Mouse (Mus musculus) thymus, postnatal 10 days (tissue): ENCODE results near the gene Sdhaf2.

Experiments used
- DNase-seq, 2 experiments: peaks; one replicate each; pipeline ENCODE4 v3.0.0; 2021; ENCODE audit warnings: low spot score in 2 of 2

The Sdhaf2 gene

DNA sequence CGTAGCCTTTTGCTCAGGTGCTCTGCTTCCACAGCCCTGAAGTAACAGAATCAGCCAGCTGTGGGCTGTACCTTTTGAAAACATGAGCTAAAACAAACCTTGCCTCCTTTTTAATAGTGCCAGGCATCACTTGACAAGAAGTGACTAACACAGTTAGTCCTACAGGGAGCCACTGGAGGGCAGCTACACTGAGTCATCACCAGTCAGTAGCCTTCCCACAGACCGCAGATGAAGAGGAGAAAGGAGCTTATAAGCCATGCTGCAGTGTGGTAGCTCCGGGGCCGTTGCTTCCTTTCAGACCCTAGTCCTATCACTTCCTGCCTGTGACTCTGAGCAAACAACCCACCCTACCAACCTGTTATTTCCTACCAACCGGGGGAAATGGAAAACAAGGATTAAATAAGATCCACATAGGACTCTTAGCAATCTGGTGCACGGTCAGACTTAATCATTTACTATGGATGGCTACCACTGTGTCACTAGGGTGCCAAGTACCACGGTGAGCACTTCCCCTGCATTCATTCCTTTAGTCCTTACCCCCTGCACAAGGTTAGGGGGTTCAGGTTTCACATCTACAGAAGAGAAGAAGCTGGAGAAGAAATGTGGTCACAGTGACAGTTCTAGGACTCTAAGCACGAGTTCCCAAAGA, 28.3 kb downstream of the Sdhaf2 start:
- DNase-seq: no peak

DNA sequence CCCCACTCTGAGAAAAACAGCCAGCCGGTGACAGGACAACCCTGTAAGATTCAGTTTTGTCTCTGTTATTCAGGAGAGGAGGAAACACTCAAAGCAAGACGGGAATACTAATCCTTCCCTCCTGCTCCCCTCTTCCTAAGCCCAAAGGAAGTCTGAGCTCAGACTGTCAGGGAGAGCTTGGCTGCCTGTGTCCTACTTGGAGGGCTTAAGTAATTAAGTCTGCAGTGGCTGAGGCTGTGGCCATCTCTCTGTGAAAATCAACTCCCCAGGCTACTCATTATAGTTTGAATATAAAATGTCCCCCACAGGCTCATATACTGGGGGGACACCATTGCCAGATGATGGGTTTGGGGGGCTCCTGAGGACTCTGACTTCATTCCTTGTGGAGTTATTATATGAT, 29.0 kb downstream of the Sdhaf2 start:
- no peak for DNase-seq

- no peak for DNase-seq
Observed at GRCm38 (mm10) chr19:10495670-10496069, 30.3 kb downstream of the Sdhaf2 start.

GRCm38 (mm10) chr19:10486264-10486738, 39.6 kb downstream of the Sdhaf2 start:
- peak; percentile 12 to 33 for DNase-seq

DNA sequence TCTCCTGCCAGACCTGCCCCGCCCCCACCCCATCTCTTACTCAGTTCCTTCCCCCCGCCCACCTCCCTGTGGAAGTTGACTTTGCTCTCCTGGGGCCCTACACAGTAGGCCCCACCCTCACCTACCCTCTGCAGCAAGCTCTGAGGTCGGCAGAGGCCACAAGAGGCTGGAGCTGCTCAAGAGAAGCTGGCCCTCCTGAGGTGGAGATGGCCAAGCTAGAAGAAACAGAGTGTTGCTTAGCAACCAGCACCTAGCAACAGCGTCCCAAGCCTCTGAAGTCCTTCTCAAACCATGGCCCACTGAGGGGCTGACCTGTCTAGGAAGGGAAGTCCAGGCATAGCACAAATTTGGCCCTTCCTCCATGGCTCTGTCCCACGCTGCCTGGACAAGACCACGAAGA, 43.2 kb downstream of the Sdhaf2 start, which contains the start of gene Ppp1r32:
Ppp1r32 (minus strand) TSS at position 226 of the 400 bp plus-strand sequence.
- no peak for DNase-seq

DNA sequence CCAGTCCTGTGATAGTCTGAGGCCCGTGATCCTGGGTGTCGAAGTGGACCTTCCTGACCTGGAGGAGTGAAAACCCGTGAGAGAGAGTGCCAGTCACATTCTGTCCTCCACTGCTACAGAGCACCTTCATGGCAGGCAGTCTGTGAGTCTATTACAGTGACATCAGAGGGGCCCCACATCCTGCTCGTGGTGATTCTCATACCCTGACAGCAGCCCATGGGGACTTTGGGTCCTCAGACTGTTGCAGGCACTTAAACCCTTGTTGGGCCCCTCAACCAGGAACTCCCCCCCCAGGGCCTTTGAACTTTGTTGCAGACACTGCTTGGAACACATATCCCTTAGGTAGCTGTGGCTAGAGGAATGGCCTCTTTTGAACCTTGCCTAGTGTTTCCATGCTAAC, 46.4 kb downstream of the Sdhaf2 start:
- DNase-seq: no peak

- DNase-seq: no peak
Observed at GRCm38 (mm10) chr19:10473779-10474178, 52.2 kb downstream of the Sdhaf2 start.

GRCm38 (mm10) chr19:10472958-10473357, 53.0 kb downstream of the Sdhaf2 start:
- no peak for DNase-seq

DNA sequence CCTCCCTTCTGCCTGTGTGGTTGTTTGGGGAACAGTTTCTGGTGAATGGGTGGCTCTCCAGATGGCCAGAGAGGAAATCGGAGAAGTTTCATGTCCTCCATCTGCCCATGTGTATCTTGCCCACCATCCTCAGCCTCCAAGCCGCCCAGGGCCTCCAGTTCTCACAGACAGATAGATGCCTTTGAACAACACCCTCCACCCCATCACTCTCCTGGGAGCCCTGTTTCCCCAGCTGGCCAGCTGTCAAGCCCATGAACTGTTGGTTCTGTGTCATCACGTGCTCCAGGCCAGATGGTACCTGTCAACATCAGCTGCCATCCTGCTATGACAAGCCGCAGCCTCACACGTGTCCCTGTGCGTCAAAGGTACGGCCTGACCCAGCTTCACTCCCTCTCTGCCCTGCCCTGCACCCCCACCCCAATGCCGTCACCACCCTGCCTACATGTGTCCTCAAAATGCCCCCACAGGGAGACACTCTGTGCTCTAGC, 56.7 kb downstream of the Sdhaf2 start:
- no peak for DNase-seq

DNA sequence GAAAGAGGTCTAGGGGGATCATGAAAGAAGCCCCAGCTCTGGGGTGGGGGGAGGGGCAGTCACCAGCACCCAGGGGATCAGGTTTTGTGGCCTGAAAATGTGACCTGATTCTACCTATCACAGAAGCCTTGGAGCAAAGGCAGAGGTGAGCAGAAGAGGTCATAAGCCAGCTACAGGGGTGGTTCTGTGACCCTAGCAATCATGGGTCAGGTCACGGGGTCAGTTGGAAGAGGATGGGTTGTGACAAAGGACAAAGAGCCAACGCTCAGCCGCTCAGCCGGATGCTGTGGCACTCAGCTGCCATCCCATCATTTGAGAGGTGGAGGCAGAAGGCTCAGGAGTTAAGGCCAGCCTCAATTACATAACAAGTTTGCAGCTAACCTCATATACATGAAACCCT, 61.5 kb downstream of the Sdhaf2 start:
- DNase-seq: no peak

DNA sequence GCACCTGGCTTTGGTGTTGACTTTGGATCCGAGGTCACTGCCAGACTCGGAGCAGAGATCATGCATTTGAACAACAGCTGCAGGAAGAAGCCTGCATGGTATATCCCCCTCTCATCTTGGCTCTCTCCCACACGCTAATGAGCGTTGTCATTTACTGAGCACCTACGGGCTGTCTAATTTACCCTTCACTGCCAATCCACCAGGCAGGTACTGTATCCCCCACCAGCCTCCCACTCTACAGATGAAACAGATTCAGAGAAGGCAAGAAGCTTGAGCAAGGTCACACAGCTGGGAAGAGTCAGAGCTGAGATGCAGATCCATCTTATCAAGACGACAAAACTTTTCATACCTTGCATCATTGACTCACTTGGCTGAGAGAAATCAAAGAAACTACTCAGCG, 64.4 kb downstream of the Sdhaf2 start:
- no peak for DNase-seq

GRCm38 (mm10) chr19:10459907-10460306, 66.0 kb downstream of the Sdhaf2 start:
- DNase-seq: no peak

- DNase-seq: no peak
Observed at GRCm38 (mm10) chr19:10458096-10458495, 67.8 kb downstream of the Sdhaf2 start.

DNA sequence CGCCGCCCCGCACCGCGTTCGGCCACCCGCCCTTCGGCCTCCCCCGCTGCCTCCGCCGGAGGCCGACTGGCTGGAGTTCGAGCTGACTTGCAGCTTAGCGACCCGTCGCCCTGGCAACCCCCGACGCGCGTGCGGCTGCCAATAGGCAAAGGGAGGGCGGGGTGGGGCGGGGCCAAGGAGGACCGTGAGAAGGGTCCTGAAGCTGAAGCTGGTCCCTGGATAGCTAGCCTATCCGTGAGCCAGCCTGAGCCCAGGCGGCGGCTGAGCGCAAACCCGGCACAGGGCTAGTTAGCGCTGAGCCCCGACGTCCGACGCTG, 68.5 kb downstream of the Sdhaf2 start:
- no peak for DNase-seq

- DNase-seq: peak; percentile 43 to 55
Observed at GRCm38 (mm10) chr19:10456752-10457483, 69.0 kb downstream of the Sdhaf2 start, which contains the start of gene Lrrc10b. Gene Lrrc10b, minus strand, starts transcription at chr19:10457473.

DNA sequence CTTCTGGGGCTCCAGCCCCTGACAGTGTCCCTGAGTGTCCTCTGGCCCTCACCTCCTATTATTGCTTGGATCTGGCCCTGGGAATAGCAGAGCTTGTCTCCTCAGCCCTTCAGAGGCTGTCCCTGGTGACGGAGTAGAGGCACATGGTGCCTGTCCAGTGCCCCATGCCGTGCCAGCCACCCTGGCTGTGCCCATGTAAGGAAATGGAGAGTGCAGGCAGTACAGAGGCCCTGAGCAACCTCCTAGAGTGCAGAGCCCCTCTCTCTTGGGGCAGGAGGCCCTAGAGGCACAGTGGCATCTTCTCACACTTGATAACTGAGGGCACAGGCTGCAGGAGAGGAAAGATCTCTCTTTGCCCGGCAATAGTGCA, 70.5 kb downstream of the Sdhaf2 start:
- no peak for DNase-seq

DNA sequence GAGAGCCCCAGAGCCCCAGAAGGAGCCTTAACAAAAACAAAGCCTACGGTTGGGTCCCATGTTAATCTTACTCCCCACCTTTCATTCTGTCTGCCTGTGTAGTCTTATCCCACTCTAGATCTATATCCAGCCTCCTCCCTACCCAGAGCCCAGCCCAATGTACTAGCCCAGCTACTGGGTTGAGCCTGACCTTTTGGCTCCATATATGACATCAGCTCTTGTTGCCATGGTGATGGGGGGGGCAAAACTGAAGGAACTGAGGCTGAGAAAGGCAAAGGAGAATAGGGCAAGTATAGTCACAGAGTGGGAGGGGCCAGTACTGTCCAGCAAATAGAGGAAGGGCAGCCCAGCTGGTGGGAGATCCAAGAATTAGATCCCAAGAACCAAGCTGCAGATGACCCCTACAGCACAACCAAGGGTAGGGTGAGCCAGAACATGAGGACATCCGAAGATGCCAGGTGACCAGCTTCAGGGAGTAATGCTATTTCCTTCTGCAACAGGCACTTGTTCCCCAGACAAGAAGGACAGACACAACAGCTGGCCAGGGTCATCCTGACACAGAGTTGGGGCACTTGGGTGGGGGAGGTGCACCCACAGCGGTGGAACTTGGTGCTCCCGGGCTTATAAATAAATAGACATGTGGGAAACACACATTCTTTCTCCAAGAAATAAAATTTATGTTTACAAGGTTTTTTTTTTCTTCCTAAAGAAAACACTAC, 71.1 kb downstream of the Sdhaf2 start:
- DNase-seq: no peak
